Mouse (Mus musculus) hematopoietic multipotent progenitor cell, adult 10-12 weeks (in vitro differentiated cells): ENCODE data around the gene Atp6v0e. TPM values are rescaled to one million over a fixed set of nuclear protein-coding genes. Genes with fewer than 3 reads are reported as not detected.

ENCODE experiments used
- polyA plus RNA-seq: library from polyadenylated mRNA; stranded (reverse); fragments of >175 nt; gene quantifications from 2 replicates; pipeline ENCODE4 v1.2.3, GENCODE M21; 2012; ENCODE audit warnings: low replicate concordance

Atp6v0e gene
- 19.6 and 33.0 TPM in 2 replicates for polyA plus RNA-seq

GRCm38 (mm10) chr17:26662978-26663683 lies at the start of gene Atp6v0e:
Gene Atp6v0e (plus strand): TSS chr17:26663231.

GRCm38 (mm10) chr17:26715271-26715758 lies 52.3 kb downstream of the Atp6v0e start, which contains the start of gene Crebrf:
Gene Crebrf (plus strand): TSS chr17:26715650.

Other genes starting within 250 kb of the Atp6v0e start
- gene Neurl1b, start 248.4 kb upstream of the Atp6v0e start, polyA plus RNA-seq, result 1.4 and 3.7 TPM in 2 replicates
- 10.0 and 21.0 TPM in 2 replicates for gene Ergic1, start 101.7 kb upstream of the Atp6v0e start, polyA plus RNA-seq
- gene Dusp1, start 101.1 kb upstream of the Atp6v0e start, polyA plus RNA-seq, result 37.3 and 169 TPM in 2 replicates
- 4.1 and 10.7 TPM in 2 replicates for gene Crebrf, start 52.4 kb downstream of the Atp6v0e start, polyA plus RNA-seq
- gene Bnip1, start 117.8 kb downstream of the Atp6v0e start, polyA plus RNA-seq, result 25.4 and 35.8 TPM in 2 replicates
- 0.53 and 1.3 TPM in 2 replicates for gene Nkx2-5, start 181.8 kb downstream of the Atp6v0e start, polyA plus RNA-seq